Mouse (Mus musculus) macrophage (primary cell): ENCODE data around the gene Ier5. TPM values are rescaled to one million over a fixed set of nuclear protein-coding genes. Genes with fewer than 3 reads are reported as not detected.

Experiments
- H3K27ac ChIP-seq: fragments of 350-480 bp; formaldehyde crosslinking; 2 replicates; pipeline ENCODE4 v1.9.0; 2021
- H3K36me3 ChIP-seq: fragments of 350-480 bp; formaldehyde crosslinking; 2 replicates; pipeline ENCODE4 v1.9.0; 2021; ENCODE audit errors: inconsistent target
- H3K4me3 ChIP-seq: fragments of 350-480 bp; formaldehyde crosslinking; 2 replicates; pipeline ENCODE4 v1.9.0; 2021; ENCODE audit errors: inconsistent target
- H3K79me2 ChIP-seq: fragments of 350-480 bp; formaldehyde crosslinking; 2 replicates; pipeline ENCODE4 v1.9.0; 2021; ENCODE audit errors: inconsistent target
- WGBS: methylation state at CpG from one replicate; pipeline ENCODE4 v1.1.7; 2026; ENCODE audit warnings: inconsistent platforms; ENCODE audit not compliant: missing documents; 5-methylcytosine and 5-hydroxymethylcytosine counted together
- polyA plus RNA-seq: library from polyadenylated mRNA; stranded (reverse); fragments of 250-400 nt; gene quantifications from 3 replicates; pipeline ENCODE4 v1.2.4, GENCODE M21; 2018; ENCODE audit warnings: inconsistent platforms

Gene Ier5
- polyA plus RNA-seq, 1 experiment from 2014 or later, result 24.7 TPM

GRCm38 (mm10) chr1:155093145-155093791 lies 6.2 kb downstream of the Ier5 start:
- H3K79me2 ChIP-seq, result peaks cover 30% of the 10 kb centered on the region
- no peak overlapping the region for H3K27ac ChIP-seq
- WGBS, result 98% methylated on average over 4 of the region's 4 CpGs
- H3K4me3 ChIP-seq, result no peak overlapping the region
- no peaks in the 10 kb centered on the region for H3K36me3 ChIP-seq

- Histone ChIP-seq H3K36me3 (no peaks in the 10 kb centered on the region), H3K4me3 (no peak overlapping the region), H3K27ac (peak overlapping the region; percentile 81), H3K79me2 (peaks cover 18% of the 10 kb centered on the region)
- 72% methylated on average over 12 of the region's 14 CpGs for WGBS
These were observed 7.3 kb downstream of the Ier5 start for GRCm38 (mm10) chr1:155091842-155092800.

GRCm38 (mm10) chr1:155091374-155091841 lies 8.0 kb downstream of the Ier5 start:
- H3K27ac ChIP-seq, result peak overlapping the region; percentile 81
- H3K36me3 ChIP-seq, result no peaks in the 10 kb centered on the region
- H3K79me2 ChIP-seq, result peaks cover 11% of the 10 kb centered on the region
- WGBS, result 2% methylated on average over 7 of the region's 7 CpGs
- no peak overlapping the region for H3K4me3 ChIP-seq

- Histone ChIP-seq H3K4me3 (no peak overlapping the region), H3K27ac (peak overlapping the region; percentile 81), H3K79me2 (peaks cover 4% of the 10 kb centered on the region), H3K36me3 (no peaks in the 10 kb centered on the region)
- WGBS, result 82% methylated on average over 1 of the region's 1 CpGs
These were observed 8.7 kb downstream of the Ier5 start for GRCm38 (mm10) chr1:155090736-155091135.

- no peaks in the 10 kb centered on the region for H3K36me3 ChIP-seq
- H3K79me2 ChIP-seq, result 0 out of 2 replicates have a peak, but pooled peaks cover under 1% of the 10 kb centered on the region
- H3K4me3 ChIP-seq, result no peak overlapping the region
- peak overlapping the region; percentile 81 for H3K27ac ChIP-seq
- WGBS, result 100% methylated on average over 7 of the region's 7 CpGs
These were observed 9.1 kb downstream of the Ier5 start for GRCm38 (mm10) chr1:155090327-155090726.

GRCm38 (mm10) chr1:155088847-155089603 lies 10.4 kb downstream of the Ier5 start:
- Histone ChIP-seq H3K79me2 (no peaks in the 10 kb centered on the region), H3K4me3 (no peak overlapping the region), H3K27ac (no peak overlapping the region), H3K36me3 (no peaks in the 10 kb centered on the region)
- 82% methylated on average over 16 of the region's 16 CpGs for WGBS

GRCm38 (mm10) chr1:155088046-155088445 lies 11.4 kb downstream of the Ier5 start:
- H3K36me3 ChIP-seq, result no peaks in the 10 kb centered on the region
- H3K27ac ChIP-seq, result no peak overlapping the region
- no peak overlapping the region for H3K4me3 ChIP-seq
- 88% methylated on average over 4 of the region's 4 CpGs for WGBS
- no peaks in the 10 kb centered on the region for H3K79me2 ChIP-seq

- Histone ChIP-seq H3K27ac (peak overlapping the region; percentile 25), H3K4me3 (no peak overlapping the region)
These were observed 12.5 kb downstream of the Ier5 start for GRCm38 (mm10) chr1:155086893-155087292.

GRCm38 (mm10) chr1:155086416-155086815 lies 13.0 kb downstream of the Ier5 start:
- Histone ChIP-seq H3K36me3 (no peaks in the 10 kb centered on the region), H3K27ac (peak overlapping the region; percentile 25), H3K79me2 (no peaks in the 10 kb centered on the region), H3K4me3 (no peak overlapping the region)
- 69% methylated on average over 6 of the region's 7 CpGs for WGBS

More at GRCm38 (mm10) chr1:155086893-155087292, 12.5 kb downstream of the Ier5 start:
- H3K79me2 ChIP-seq, result no peaks in the 10 kb centered on the region
- no peaks in the 10 kb centered on the region for H3K36me3 ChIP-seq
- 9% methylated on average over 4 of the region's 4 CpGs for WGBS

- H3K4me3 ChIP-seq, result no peak overlapping the region
- H3K27ac ChIP-seq, result no peak overlapping the region
- H3K79me2 ChIP-seq, result no peaks in the 10 kb centered on the region
- 99% methylated on average over 8 of the region's 8 CpGs for WGBS
- H3K36me3 ChIP-seq, result no peaks in the 10 kb centered on the region
These were observed 14.6 kb downstream of the Ier5 start for GRCm38 (mm10) chr1:155084839-155085238.

GRCm38 (mm10) chr1:155083271-155084265 lies 15.9 kb downstream of the Ier5 start:
- Histone ChIP-seq H3K27ac (peak overlapping the region; percentile 65), H3K4me3 (peak overlapping the region; percentile 37), H3K79me2 (no peaks in the 10 kb centered on the region), H3K36me3 (no peaks in the 10 kb centered on the region)
- 6% methylated on average over 48 of the region's 77 CpGs for WGBS

GRCm38 (mm10) chr1:155082965-155083268 lies 16.5 kb downstream of the Ier5 start:
- Histone ChIP-seq H3K79me2 (no peaks in the 10 kb centered on the region), H3K36me3 (no peaks in the 10 kb centered on the region), H3K27ac (no peak overlapping the region), H3K4me3 (no peak overlapping the region)
- WGBS, result under 1% methylated on average over 15 of the region's 18 CpGs

GRCm38 (mm10) chr1:155082158-155082964 lies 17.1 kb downstream of the Ier5 start:
- Histone ChIP-seq H3K27ac (no peak overlapping the region), H3K4me3 (no peak overlapping the region), H3K79me2 (no peaks in the 10 kb centered on the region), H3K36me3 (no peaks in the 10 kb centered on the region)
- WGBS, result 37% methylated on average over 10 of the region's 11 CpGs
